Mouse (Mus musculus): ENCODE data around the gene Hcrtr2. TPM values are rescaled to one million over a fixed set of nuclear protein-coding genes. Genes with fewer than 3 reads are reported as not detected.

Gene Hcrtr2
- polyA plus RNA-seq, 1 experiment from 2014 or later, result 0.37 TPM

GRCm38 (mm10) chr9:76196917-76197316 lies 126.7 kb downstream of the Hcrtr2 start:
- H3K27ac ChIP-seq (ENCODE audit: low read depth), result no peak overlapping the region
- 66% methylated on average over 4 of the region's 4 CpGs for WGBS
- H3K4me3 ChIP-seq (ENCODE audit: low read depth, low read length), result no peak overlapping the region
- H3K9ac ChIP-seq, result no peak overlapping the region
- no peaks in the 10 kb centered on the region for H3K27me3 ChIP-seq (ENCODE audit: insufficient read depth, low read length)
- no peak overlapping the region for H3K4me2 ChIP-seq
- ATAC-seq (ENCODE audit: insufficient read depth) (no peak), DNase-seq (no peak)
- H3K36me3 ChIP-seq (ENCODE audit: insufficient read depth), result no peaks in the 10 kb centered on the region
- H3K4me1 ChIP-seq (ENCODE audit: insufficient read depth), result no peaks in the 10 kb centered on the region
- no peaks in the 10 kb centered on the region for H3K9me3 ChIP-seq (ENCODE audit: low read depth, low read length)
- no peak for TF ChIP-seq CTCF (IDR thresholded peaks at IDR 0.05; ENCODE audit: low read depth)

- DNase-seq, result no peak
- no peak for TF ChIP-seq CTCF (IDR thresholded peaks at IDR 0.05; ENCODE audit: low read depth)
- H3K27me3 ChIP-seq (ENCODE audit: insufficient read depth, low read length), result no peaks in the 10 kb centered on the region
- no peaks in the 10 kb centered on the region for H3K9me3 ChIP-seq (ENCODE audit: low read depth, low read length)
- H3K27ac ChIP-seq (ENCODE audit: low read depth), result no peak overlapping the region
- no peak overlapping the region for H3K4me3 ChIP-seq (ENCODE audit: low read depth, low read length)
- H3K9ac ChIP-seq, result no peak overlapping the region
- no peaks in the 10 kb centered on the region for H3K36me3 ChIP-seq (ENCODE audit: insufficient read depth)
- no peak overlapping the region for H3K4me2 ChIP-seq
- no peaks in the 10 kb centered on the region for H3K4me1 ChIP-seq (ENCODE audit: insufficient read depth)
- ATAC-seq (ENCODE audit: insufficient read depth), result no peak
Measured at GRCm38 (mm10) chr9:76179221-76179620, 144.4 kb downstream of the Hcrtr2 start.

Other genes with a start within 250 kb of the Hcrtr2 start
- not detected in 2 replicates for gene Gfral, start 110.2 kb downstream of the Hcrtr2 start, polyA plus RNA-seq (2014; fragmentation: Nextera tagmentation; extraction: Ambion mirVana)
- 6.1 and 6.3 TPM in 2 replicates for gene Fam83b, start 243.3 kb upstream of the Hcrtr2 start, polyA plus RNA-seq (2014; fragmentation: Nextera tagmentation; extraction: Ambion mirVana)

Measured in lung, embryonic 14.5 days (tissue).